Mouse (Mus musculus): ENCODE data around the gene Dnajb7. TPM values are rescaled to one million over a fixed set of nuclear protein-coding genes. Genes with fewer than 3 reads are reported as not detected.

Gene Dnajb7
- polyA plus RNA-seq, 1 experiment, result 0.04 TPM

DNA sequence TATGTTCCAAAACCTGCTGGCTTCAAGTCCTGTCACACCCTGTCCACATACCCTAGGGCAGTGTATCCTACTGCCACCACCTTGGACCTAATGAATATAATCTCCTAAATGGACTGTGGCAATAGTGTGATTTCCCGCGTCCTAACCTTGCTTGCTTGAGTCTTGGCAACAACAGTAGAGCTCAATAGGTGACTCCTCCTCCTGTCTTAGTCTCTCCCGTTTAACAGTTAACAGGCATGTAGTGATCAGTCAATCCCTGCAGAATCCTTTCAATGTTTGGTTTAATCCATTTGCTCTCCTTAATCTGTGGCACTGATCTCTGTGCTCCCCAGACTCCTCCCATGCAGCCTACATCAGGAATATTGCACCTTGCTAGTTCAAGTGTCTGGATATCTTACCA, 3.1 kb downstream of the Dnajb7 start:
- Histone ChIP-seq H3K9me3 (ENCODE audit: control insufficient read depth, low read length) (no peaks in the 10 kb centered on the region), H3K27me3 (ENCODE audit: control insufficient read depth) (no peaks in the 10 kb centered on the region), H3K36me3 (ENCODE audit: control insufficient read depth) (peaks cover 11% of the 10 kb centered on the region), H3K4me3 (replicated peaks) (no peak overlapping the region), H3K4me1 (ENCODE audit: control insufficient read depth) (peaks cover 23% of the 10 kb centered on the region)
- TF ChIP-seq TAL1 (IDR thresholded peaks at IDR 0.05; ENCODE audit: low read length), result no peak
- TF ChIP-seq GATA1 (IDR thresholded peaks at IDR 0.05; ENCODE audit: low read length), result 0 out of 2 replicates have a peak, but pooled peaks have one; percentile 4

DNA sequence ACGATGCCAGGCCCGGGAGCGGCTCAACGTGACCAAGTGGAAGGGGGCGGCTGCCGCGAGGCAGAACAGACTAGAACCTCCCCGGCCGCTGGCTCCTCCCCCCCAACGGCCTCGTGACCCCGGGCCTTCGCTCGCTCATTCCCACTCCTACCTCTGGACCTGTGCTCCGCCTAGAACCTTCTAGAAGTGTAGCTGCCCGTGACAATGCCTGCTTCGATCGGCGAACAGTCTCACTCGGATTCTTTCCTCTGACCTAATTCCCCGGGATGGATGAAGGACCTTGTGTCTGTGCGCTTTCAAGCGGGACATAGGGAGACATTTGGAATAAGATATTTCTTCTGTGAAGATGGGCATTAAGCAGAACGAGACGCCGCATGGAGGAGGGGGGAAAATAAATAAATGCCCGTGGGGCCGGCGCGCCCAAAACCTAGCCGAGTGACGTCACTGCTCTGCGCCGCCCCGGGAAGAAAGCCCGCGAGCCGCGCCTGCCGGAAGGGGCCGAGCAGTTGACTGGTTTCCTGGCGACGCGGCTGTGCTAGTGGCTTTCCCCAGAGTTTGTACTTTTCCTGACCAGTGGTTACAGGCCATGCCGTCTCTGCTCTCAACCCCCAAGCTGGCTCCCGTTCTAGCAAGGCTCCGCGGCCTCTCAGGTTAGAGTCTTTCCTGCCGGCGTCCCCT, 8.3 kb downstream of the Dnajb7 start, which contains the start of the genes St13 and Xpnpep3:
Gene St13 (minus strand): TSS at position 440 of the 678 bp plus-strand sequence.
Gene Xpnpep3 (plus strand): TSS at position 501 of the 678 bp plus-strand sequence.
- no peak for TF ChIP-seq GATA1 (IDR thresholded peaks at IDR 0.05; ENCODE audit: low read length)
- no peak for TF ChIP-seq TAL1 (IDR thresholded peaks at IDR 0.05; ENCODE audit: low read length)
- peaks cover 5% of the 10 kb centered on the region for H3K36me3 ChIP-seq (ENCODE audit: control insufficient read depth)
- peaks cover 43% of the 10 kb centered on the region for H3K4me1 ChIP-seq (ENCODE audit: control insufficient read depth)
- H3K4me3 ChIP-seq (replicated peaks), result peak within 1 kb of the TSS; percentile 95
- no peaks in the 10 kb centered on the region for H3K27me3 ChIP-seq (ENCODE audit: control insufficient read depth)
- no peaks in the 10 kb centered on the region for H3K9me3 ChIP-seq (ENCODE audit: control insufficient read depth, low read length)

DNA sequence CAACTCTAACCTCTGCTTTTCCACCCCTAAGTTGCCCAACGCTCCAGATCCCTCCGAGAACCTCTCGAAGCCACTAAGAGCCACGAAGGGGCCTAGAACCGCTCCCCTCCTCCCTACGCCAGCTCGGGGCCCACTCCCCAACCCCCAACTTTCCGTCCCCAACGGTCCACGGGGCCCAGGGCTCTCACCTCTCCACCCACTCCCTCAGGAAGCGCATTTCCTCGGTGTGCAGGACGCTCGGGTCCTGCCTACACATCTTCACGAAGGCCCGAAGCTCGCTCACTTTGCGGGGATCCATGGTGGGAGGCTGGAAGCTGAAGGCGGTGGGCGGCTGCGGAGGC, 8.8 kb downstream of the Dnajb7 start:
- Histone ChIP-seq H3K36me3 (ENCODE audit: control insufficient read depth) (peaks cover 5% of the 10 kb centered on the region), H3K9me3 (ENCODE audit: control insufficient read depth, low read length) (no peaks in the 10 kb centered on the region), H3K27me3 (ENCODE audit: control insufficient read depth) (no peaks in the 10 kb centered on the region), H3K4me3 (replicated peaks) (peak overlapping the region; percentile 95), H3K4me1 (ENCODE audit: control insufficient read depth) (peaks cover 43% of the 10 kb centered on the region)
- TF ChIP-seq GATA1 (IDR thresholded peaks at IDR 0.05; ENCODE audit: low read length) (no peak), TAL1 (IDR thresholded peaks at IDR 0.05; ENCODE audit: low read length) (no peak)

DNA sequence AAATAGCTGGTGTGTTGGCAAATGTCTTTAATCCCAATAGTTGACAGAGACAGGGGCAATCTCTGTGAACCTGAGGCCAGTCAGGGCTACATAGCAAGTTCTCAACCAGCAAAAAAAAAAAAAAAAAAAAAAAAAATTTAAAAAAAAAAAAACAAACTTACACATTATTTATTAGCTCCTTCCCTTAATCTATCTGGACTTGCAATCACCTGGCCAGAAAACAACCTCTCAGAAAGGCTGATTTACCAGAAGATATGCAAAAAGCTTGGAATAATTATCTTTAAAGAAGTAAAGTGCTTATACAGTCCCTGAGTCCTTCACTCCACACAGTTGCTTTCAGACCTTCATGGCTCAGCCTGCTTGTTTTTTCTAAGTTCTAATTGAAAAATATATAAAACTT, 9.9 kb downstream of the Dnajb7 start:
- Histone ChIP-seq H3K4me1 (ENCODE audit: control insufficient read depth) (peaks cover 44% of the 10 kb centered on the region), H3K4me3 (replicated peaks) (peak overlapping the region; percentile 95), H3K36me3 (ENCODE audit: control insufficient read depth) (peaks cover 5% of the 10 kb centered on the region)

DNA sequence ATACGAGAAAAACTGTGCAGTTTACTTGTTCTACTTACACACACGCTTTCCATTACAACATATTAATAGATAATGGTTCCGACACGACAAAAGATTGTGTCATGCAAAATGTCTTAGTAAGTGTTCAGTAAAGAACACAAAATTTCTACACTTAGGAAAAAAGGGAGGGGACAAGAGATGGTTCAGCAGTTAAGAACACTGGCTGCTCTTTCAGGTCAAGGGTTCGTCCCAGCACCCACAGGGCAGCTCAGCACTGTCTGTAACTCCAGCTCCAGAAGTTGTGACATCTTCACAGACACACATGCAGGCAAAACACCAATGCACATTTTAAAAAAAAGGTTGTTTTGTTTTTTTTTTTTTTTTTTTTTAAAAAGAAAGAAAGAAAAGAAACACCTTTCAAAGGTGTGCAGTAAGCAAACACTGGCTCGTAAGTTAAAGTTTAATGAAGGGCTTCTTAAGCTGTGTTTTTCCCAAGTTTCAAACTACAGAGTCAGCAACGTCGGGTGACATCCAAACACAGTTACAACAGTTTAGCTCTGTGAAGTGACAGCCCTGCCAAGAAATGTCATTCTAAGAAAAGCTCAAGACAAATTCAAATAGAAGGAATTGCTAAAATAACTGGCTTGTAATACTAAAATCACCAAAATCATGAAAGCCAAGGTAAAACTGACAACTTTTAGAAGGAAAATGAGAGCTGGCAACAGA, 13.7 kb downstream of the Dnajb7 start:
- Histone ChIP-seq H3K4me1 (ENCODE audit: control insufficient read depth) (peaks cover 26% of the 10 kb centered on the region), H3K36me3 (ENCODE audit: control insufficient read depth) (peaks cover 20% of the 10 kb centered on the region), H3K9me3 (ENCODE audit: control insufficient read depth, low read length) (no peaks in the 10 kb centered on the region), H3K27me3 (ENCODE audit: control insufficient read depth) (no peaks in the 10 kb centered on the region), H3K4me3 (replicated peaks) (no peak overlapping the region)
- no peak for TF ChIP-seq GATA1 (IDR thresholded peaks at IDR 0.05; ENCODE audit: low read length)
- no peak for TF ChIP-seq TAL1 (IDR thresholded peaks at IDR 0.05; ENCODE audit: low read length)

More for the DNA sequence above, 9.9 kb downstream of the Dnajb7 start:
- no peak for TF ChIP-seq TAL1 (IDR thresholded peaks at IDR 0.05; ENCODE audit: low read length)
- no peak for TF ChIP-seq GATA1 (IDR thresholded peaks at IDR 0.05; ENCODE audit: low read length)
- no peaks in the 10 kb centered on the region for H3K27me3 ChIP-seq (ENCODE audit: control insufficient read depth)
- no peaks in the 10 kb centered on the region for H3K9me3 ChIP-seq (ENCODE audit: control insufficient read depth, low read length)

DNA sequence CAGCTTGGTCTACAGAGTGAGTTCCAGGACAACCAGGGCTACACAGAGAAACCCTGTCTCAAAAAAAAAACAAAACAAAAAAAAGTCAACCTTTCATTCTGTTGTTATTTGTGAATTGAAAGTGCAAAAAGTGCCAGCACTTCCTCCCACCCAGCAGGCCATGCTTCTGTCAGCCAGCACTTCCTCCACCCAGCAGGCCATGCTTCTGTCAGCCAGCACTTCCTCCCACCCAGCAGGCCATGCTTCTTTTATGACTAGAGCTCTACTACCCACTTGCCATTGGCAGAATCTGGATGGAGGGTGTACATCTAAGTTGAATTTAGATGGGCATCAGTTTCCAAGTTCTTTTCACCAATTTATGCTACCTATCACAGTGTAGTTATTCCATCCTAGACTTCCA, 15.1 kb downstream of the Dnajb7 start:
- TF ChIP-seq TAL1 (IDR thresholded peaks at IDR 0.05; ENCODE audit: low read length), result no peak
- no peak for TF ChIP-seq GATA1 (IDR thresholded peaks at IDR 0.05; ENCODE audit: low read length)
- no peak overlapping the region for H3K4me3 ChIP-seq (replicated peaks)
- no peaks in the 10 kb centered on the region for H3K9me3 ChIP-seq (ENCODE audit: control insufficient read depth, low read length)
- peaks cover 13% of the 10 kb centered on the region for H3K4me1 ChIP-seq (ENCODE audit: control insufficient read depth)
- H3K27me3 ChIP-seq (ENCODE audit: control insufficient read depth), result no peaks in the 10 kb centered on the region
- peaks cover 27% of the 10 kb centered on the region for H3K36me3 ChIP-seq (ENCODE audit: control insufficient read depth)

DNA sequence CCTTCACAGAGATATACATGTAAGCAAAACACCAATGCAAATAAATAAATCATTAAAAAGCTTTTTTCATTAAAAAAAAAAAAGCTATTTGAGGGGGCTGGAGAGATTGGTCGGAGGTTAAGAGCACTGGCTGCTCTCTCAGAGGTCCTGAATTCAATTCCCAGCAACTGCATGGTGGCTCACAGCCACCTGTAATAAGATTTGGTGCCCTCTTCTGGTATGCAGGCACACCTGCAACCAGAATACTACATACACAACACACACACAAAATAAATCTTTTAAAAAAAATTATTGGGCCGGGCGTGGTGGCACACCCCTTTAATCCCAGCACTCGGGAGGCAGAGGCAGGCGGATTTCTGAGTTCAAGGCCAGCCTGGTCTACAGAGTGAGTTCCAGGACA, 21.8 kb downstream of the Dnajb7 start:
- H3K36me3 ChIP-seq (ENCODE audit: control insufficient read depth), result peaks cover 62% of the 10 kb centered on the region
- TF ChIP-seq GATA1 (IDR thresholded peaks at IDR 0.05; ENCODE audit: low read length) (no peak), TAL1 (IDR thresholded peaks at IDR 0.05; ENCODE audit: low read length) (no peak)
- peaks cover 4% of the 10 kb centered on the region for H3K4me1 ChIP-seq (ENCODE audit: control insufficient read depth)
- no peak overlapping the region for H3K4me3 ChIP-seq (replicated peaks)
- H3K9me3 ChIP-seq (ENCODE audit: control insufficient read depth, low read length), result no peaks in the 10 kb centered on the region
- no peaks in the 10 kb centered on the region for H3K27me3 ChIP-seq (ENCODE audit: control insufficient read depth)

DNA sequence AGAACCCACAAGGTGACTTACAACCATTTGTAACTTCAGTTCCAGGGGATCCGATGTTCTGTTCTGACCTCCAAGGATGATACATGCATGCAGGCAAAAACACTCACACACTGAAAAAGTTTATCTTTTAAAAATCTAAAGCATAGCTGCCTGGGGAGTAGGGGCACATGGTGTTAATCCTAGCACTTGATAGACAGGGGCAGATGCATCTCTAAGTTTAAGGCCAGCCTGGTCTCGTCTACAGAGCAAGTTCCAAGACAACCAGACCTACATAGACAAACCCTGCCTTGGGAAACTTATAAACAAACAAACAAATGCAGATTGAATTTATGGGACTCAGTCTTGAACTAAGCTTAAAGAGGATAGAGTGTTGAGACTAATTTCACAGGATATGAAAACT, 29.3 kb downstream of the Dnajb7 start:
- no peak for TF ChIP-seq GATA1 (IDR thresholded peaks at IDR 0.05; ENCODE audit: low read length)
- no peak for TF ChIP-seq TAL1 (IDR thresholded peaks at IDR 0.05; ENCODE audit: low read length)
- Histone ChIP-seq H3K4me1 (ENCODE audit: control insufficient read depth) (no peaks in the 10 kb centered on the region), H3K9me3 (ENCODE audit: control insufficient read depth, low read length) (no peaks in the 10 kb centered on the region), H3K36me3 (ENCODE audit: control insufficient read depth) (peaks cover 51% of the 10 kb centered on the region), H3K4me3 (replicated peaks) (no peak overlapping the region), H3K27me3 (ENCODE audit: control insufficient read depth) (no peaks in the 10 kb centered on the region)

DNA sequence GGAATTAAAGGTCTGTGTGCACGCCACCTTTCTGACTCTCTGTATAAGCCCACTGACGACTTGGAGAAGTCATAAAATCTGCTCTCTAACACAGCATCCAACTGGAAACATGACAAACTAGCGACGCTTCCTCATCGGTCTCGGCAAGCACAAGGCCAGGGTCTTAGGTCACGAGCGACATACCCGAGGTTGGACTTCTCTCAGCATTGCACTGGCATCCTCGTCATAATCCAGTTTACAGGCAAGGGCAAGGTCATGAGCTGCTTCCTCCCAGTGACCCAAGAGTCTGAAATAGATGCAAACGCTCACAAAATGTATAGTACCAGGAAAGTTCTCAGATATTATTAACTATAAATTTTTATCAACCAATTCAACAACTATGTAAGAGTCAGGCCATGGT, 33.5 kb downstream of the Dnajb7 start:
- TF ChIP-seq GATA1 (IDR thresholded peaks at IDR 0.05; ENCODE audit: low read length), result no peak
- TF ChIP-seq TAL1 (IDR thresholded peaks at IDR 0.05; ENCODE audit: low read length), result no peak
- peaks cover 55% of the 10 kb centered on the region for H3K36me3 ChIP-seq (ENCODE audit: control insufficient read depth)

More for the DNA sequence above, 33.5 kb downstream of the Dnajb7 start:
- Histone ChIP-seq H3K4me1 (ENCODE audit: control insufficient read depth) (no peaks in the 10 kb centered on the region), H3K27me3 (ENCODE audit: control insufficient read depth) (no peaks in the 10 kb centered on the region), H3K9me3 (ENCODE audit: control insufficient read depth, low read length) (no peaks in the 10 kb centered on the region), H3K4me3 (replicated peaks) (no peak overlapping the region)
